Mouse (Mus musculus): ENCODE results near the gene Tmco4. TPM values are rescaled to one million over a fixed set of nuclear protein-coding genes. Genes with fewer than 3 reads are reported as not detected.
A peak's percentile ranks its signal among the peaks of the same experiment; 100 is the strongest.

Tmco4 gene
- polyA plus RNA-seq, 1 experiment = 15.1 TPM

DNA sequence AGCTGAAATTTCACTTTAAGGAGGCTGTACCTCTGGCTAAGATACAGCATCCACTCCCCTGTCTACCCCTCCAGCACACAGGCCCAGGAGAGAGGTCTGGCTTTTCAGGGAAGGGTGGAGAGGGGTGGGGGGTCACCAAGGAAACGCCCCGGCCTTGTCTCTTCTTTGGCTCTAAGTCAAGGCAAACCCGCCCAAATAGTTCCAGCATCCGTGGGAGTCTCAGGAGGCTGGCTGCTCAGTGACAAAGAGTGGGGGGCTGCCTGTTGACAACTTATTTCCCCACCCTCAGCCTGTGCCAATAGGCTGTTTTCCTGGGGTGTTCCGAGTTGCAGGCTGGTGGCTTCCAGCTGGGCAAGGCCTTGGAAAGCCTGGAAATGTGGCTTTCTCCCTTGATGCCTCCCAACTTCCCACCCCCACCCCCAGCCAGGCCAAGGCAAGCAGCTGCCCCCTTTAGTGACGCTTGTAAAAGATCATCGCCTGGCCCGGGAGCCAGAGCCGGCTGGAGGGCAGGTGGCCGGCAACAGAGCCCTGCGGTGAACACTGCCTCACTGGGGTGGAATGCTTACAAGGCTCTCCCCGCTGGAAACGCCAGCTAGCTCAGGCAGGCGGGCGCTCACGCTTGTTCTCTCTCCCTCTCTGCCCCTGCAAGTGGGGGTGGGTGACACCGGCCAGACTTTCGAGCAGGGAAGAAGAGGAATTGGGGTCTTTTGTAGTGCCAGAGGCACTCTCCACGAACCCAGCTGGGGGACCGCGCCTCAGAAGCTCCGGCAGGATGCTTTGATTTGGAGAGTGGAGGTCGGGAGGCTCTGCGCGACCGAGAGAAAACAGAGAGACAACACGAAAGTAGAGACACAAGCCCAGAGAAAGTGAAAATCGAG, 119.0 kb downstream of the Tmco4 start:
- Histone ChIP-seq H3K4me1 (ENCODE audit: control insufficient read depth, insufficient read depth, low read length) (peaks cover 14% of the 10 kb centered on the region), H3K4me3 (replicated peaks; ENCODE audit: extremely low read depth, low read depth, low read length) (peak overlapping the region; percentile 49)
- TF ChIP-seq CTCF (IDR thresholded peaks at IDR 0.05; ENCODE audit: insufficient read depth, low read length) (no peak), POLR2A (IDR thresholded peaks at IDR 0.05; ENCODE audit: borderline replicate concordance, extremely low read depth, low read depth, low read length) (0 out of 2 replicates have a peak, but pooled peaks have one; percentile 40)
- WGBS = 9% methylated on average over 28 of the region's 28 CpGs
- peak; percentile 47 for DNase-seq

DNA sequence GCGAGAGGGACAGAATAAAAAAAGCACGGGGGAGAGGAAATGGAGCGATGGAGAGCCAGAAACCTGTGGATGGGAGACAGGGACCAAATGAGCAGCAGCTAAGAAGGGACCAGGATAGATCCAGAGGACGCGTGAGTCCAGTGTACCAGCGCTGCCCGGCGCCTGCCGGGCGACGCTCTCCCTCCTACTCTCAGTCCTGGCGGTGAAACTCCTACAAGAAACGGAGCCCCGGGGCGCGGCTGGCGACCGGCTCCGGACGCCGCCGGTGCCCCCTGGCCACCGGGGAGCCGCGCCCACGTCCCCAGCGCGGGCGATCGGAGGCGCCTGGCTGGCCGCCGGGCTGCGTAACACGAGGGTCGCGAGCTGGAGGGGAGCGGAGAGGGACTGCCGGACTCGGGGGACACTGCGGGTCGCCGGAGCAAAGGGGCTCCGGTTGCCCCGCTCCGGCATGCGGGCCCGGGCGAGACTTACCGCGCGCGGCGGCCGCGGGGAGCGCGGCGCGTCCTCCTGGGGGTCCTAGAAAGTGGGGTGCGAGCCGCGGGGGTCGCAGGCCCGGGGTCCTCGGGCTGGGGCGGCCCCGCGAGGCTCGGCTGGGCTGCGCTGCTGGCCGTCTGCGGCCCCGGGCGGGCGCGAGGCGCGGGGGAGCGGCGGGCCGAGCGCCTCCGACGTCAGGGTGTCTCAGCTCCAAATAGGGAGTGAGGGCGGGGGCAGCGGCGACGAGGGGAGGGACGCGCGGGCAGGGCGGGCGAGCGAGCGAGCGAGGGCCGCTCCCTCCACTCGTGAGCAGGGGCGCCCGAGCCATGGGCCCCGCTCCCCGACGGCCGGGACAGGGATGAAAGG, 119.9 kb downstream of the Tmco4 start, which contains the start of gene Nbl1:
Gene Nbl1 (minus strand): TSS at position 638 of the 840 bp plus-strand sequence.
- no peak for TF ChIP-seq CTCF (IDR thresholded peaks at IDR 0.05; ENCODE audit: insufficient read depth, low read length)
- TF ChIP-seq POLR2A (IDR thresholded peaks at IDR 0.05; ENCODE audit: borderline replicate concordance, extremely low read depth, low read depth, low read length) = no peak; the same call in 1 of the 2 replicates
- WGBS = 1% methylated on average over 102 of the region's 105 CpGs
- H3K4me3 ChIP-seq (replicated peaks; ENCODE audit: extremely low read depth, low read depth, low read length) = peak within 1 kb of the TSS; percentile 49
- peaks cover 14% of the 10 kb centered on the region for H3K4me1 ChIP-seq (ENCODE audit: control insufficient read depth, insufficient read depth, low read length)
- peak; percentile 64 for DNase-seq

DNA sequence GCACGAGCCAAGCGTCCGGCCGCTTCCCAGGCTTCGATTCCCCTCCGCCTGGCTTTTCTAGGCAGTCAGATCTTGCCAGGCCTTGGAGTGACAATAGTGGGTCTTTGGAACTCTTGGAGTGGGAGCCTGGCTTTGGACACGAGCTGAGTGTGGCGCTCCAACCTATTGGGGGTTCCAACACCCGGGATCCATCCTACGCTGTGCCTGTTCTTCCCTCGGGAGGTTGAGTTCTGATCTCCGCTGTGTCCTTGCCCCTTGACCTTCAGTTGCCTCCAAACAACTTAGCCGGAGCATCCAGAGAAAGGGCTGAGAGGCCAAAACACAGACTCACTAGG, 120.5 kb downstream of the Tmco4 start:
- Histone ChIP-seq H3K4me1 (ENCODE audit: control insufficient read depth, insufficient read depth, low read length) (peaks cover 14% of the 10 kb centered on the region), H3K4me3 (replicated peaks; ENCODE audit: extremely low read depth, low read depth, low read length) (peak overlapping the region; percentile 49)
- no peak for DNase-seq
- 29% methylated on average over 13 of the region's 13 CpGs for WGBS
- TF ChIP-seq CTCF (IDR thresholded peaks at IDR 0.05; ENCODE audit: insufficient read depth, low read length) (no peak), POLR2A (IDR thresholded peaks at IDR 0.05; ENCODE audit: borderline replicate concordance, extremely low read depth, low read depth, low read length) (no peak)

DNA sequence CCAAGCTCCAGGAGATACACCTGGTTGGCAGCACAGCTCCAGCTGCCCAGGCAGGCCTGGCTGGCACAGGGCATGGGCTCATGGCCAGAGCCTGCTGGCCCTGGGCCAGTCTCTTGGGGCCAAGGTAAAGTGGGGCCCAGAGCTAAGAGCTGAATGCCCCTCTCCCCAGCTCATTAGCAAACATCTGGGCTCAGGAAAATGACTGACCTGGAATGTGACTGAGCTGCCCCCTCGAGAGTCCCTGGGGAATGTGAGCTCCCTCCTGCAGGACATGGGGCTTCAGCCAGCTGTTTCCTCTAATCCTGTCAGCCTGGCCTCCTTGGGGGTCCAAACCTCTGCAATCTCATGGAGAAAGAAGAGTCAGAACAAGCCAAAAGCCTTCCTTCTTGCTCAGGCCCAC, 122.7 kb downstream of the Tmco4 start:
- DNase-seq = peak; percentile 58
- WGBS = 60% methylated on average over 1 of the region's 1 CpGs
- TF ChIP-seq POLR2A (IDR thresholded peaks at IDR 0.05; ENCODE audit: borderline replicate concordance, extremely low read depth, low read depth, low read length) = no peak
- TF ChIP-seq CTCF (IDR thresholded peaks at IDR 0.05; ENCODE audit: insufficient read depth, low read length) = no peak
- Histone ChIP-seq H3K4me3 (replicated peaks; ENCODE audit: extremely low read depth, low read depth, low read length) (no peak overlapping the region), H3K4me1 (ENCODE audit: control insufficient read depth, insufficient read depth, low read length) (peaks cover 14% of the 10 kb centered on the region)

DNA sequence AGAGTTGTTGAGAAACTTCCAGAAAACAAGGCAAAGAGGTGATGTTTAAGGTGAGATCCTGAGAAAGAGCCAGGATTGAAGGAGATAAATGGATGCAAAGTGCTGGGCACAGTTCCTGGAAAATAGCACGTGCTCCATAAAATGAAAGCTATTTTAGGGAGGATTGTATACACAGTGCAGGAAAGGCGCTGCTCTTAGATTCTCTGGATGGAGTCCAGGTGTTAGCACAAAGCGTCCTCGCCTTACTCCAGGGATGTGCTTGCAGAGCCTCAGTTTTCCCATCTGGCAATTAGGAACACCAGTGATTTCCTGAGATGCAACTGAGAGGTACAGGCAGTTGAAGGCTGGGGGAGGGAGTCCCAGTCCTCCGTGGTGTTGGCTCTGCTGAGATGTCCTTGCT, 123.5 kb downstream of the Tmco4 start:
- WGBS = 16% methylated on average over 5 of the region's 5 CpGs
- Histone ChIP-seq H3K4me1 (ENCODE audit: control insufficient read depth, insufficient read depth, low read length) (peaks cover 12% of the 10 kb centered on the region), H3K4me3 (replicated peaks; ENCODE audit: extremely low read depth, low read depth, low read length) (no peak overlapping the region)
- TF ChIP-seq POLR2A (IDR thresholded peaks at IDR 0.05; ENCODE audit: borderline replicate concordance, extremely low read depth, low read depth, low read length) (no peak), CTCF (IDR thresholded peaks at IDR 0.05; ENCODE audit: insufficient read depth, low read length) (no peak)
- DNase-seq = no peak

DNA sequence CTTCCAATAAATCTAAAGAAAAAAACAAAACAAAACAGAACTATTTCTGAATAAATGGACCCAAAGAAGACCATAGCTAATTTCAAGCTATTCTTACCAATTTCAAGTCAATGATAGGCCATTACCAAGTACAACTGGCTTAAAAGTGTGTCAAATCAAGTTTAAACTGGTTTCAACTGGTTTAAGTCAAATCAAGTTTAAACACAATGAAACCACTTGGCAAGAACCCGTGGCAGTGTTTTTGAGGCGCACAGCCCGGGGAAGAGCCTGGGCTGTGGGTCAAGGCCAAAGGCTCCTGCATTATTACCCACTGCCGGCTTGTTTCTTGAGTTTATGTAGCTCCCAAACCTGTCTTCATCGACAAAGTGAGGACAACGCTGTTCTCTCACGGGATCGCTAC, 127.6 kb downstream of the Tmco4 start:
- Histone ChIP-seq H3K4me1 (ENCODE audit: control insufficient read depth, insufficient read depth, low read length) (peaks cover 12% of the 10 kb centered on the region), H3K4me3 (replicated peaks; ENCODE audit: extremely low read depth, low read depth, low read length) (no peak overlapping the region)
- TF ChIP-seq CTCF (IDR thresholded peaks at IDR 0.05; ENCODE audit: insufficient read depth, low read length) (no peak), POLR2A (IDR thresholded peaks at IDR 0.05; ENCODE audit: borderline replicate concordance, extremely low read depth, low read depth, low read length) (no peak)
- no peak for DNase-seq
- 87% methylated on average over 8 of the region's 8 CpGs for WGBS

DNA sequence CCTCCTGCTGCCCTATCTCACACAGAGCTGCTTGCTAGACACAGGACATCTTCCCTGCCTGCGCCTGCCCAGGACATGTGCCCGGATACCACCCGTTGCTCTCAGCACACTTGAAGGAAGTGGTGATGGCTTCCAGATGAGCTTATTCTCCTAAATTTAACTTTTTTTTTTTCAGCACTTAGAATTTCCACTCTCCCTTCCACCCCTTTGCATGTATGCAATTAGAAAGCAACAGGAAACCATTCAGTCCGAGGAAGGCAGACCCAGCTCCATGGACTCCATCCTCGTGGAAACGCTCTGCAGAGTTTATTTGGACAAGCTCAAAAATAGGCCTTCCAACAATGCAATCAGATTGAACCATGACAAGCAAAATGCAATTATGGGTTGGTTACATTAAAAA, 128.9 kb downstream of the Tmco4 start:
- no peak for DNase-seq
- Histone ChIP-seq H3K4me1 (ENCODE audit: control insufficient read depth, insufficient read depth, low read length) (peaks cover under 1% of the 10 kb centered on the region), H3K4me3 (replicated peaks; ENCODE audit: extremely low read depth, low read depth, low read length) (no peak overlapping the region)
- 55% methylated on average over 6 of the region's 6 CpGs for WGBS
- TF ChIP-seq CTCF (IDR thresholded peaks at IDR 0.05; ENCODE audit: insufficient read depth, low read length) (no peak), POLR2A (IDR thresholded peaks at IDR 0.05; ENCODE audit: borderline replicate concordance, extremely low read depth, low read depth, low read length) (no peak)

DNA sequence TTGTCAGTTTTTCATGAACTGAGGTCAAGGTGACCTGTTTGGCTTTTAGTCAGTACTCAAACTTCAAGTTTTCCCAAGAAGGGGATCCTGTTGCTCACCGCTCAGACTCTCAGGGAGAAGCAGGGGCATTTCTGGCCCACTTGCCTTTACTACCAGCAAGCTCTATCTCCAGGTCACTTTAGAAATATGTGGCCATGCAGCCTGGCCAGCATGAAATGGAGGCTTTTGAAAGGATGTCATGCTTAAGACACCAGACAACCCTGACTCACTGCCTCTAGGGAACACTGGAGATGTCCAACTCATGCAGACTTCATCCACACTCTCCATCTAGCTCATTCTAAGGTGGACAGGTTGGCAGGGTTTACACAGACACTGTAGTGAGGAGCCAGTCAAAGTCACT, 132.8 kb downstream of the Tmco4 start:
- WGBS = 94% methylated on average over 1 of the region's 1 CpGs
- no peak for TF ChIP-seq CTCF (IDR thresholded peaks at IDR 0.05; ENCODE audit: insufficient read depth, low read length)
- TF ChIP-seq POLR2A (IDR thresholded peaks at IDR 0.05; ENCODE audit: borderline replicate concordance, extremely low read depth, low read depth, low read length) = no peak
- DNase-seq = no peak
- peaks cover 6% of the 10 kb centered on the region for H3K4me1 ChIP-seq (ENCODE audit: control insufficient read depth, insufficient read depth, low read length)
- H3K4me3 ChIP-seq (replicated peaks; ENCODE audit: extremely low read depth, low read depth, low read length) = no peak overlapping the region

Other genes starting within 250 kb of the Tmco4 start
- 0.69 and 0.93 TPM in 2 replicates for gene Pla2g2c, start 248.1 kb upstream of the Tmco4 start, polyA plus RNA-seq (2012; rRNA removed)
- 25.2 and 28.6 TPM in 2 replicates for gene Ubxn10, start 235.7 kb upstream of the Tmco4 start, polyA plus RNA-seq (2012; rRNA removed)
- 0.14 and 5.2 TPM in 2 replicates for gene Pla2g2f, start 215.3 kb upstream of the Tmco4 start, polyA plus RNA-seq (2012; rRNA removed)
- gene Pla2g2d, start 197.2 kb upstream of the Tmco4 start, polyA plus RNA-seq (2012; rRNA removed) = 2.5 and 2.6 TPM in 2 replicates
- gene Pla2g5, start 109.4 kb upstream of the Tmco4 start, polyA plus RNA-seq (2012; rRNA removed) = 0.57 and 1.3 TPM in 2 replicates
- gene Gm13030, start 98.9 kb upstream of the Tmco4 start, polyA plus RNA-seq (2012; rRNA removed) = not detected in 2 replicates
- gene Pla2g2e, start 94.9 kb upstream of the Tmco4 start, polyA plus RNA-seq (2012; rRNA removed) = 1.2 and 2.2 TPM in 2 replicates
- gene Otud3, start 58.9 kb upstream of the Tmco4 start, polyA plus RNA-seq (2012; rRNA removed) = 8.4 and 9.1 TPM in 2 replicates
- gene Rnf186, start 5.8 kb upstream of the Tmco4 start, polyA plus RNA-seq (2012; rRNA removed) = 74.5 and 93.5 TPM in 2 replicates
- gene Htr6, start 102.7 kb downstream of the Tmco4 start, polyA plus RNA-seq (2012; rRNA removed) = 0.19 and 0.22 TPM in 2 replicates
- gene Nbl1, start 120.1 kb downstream of the Tmco4 start, polyA plus RNA-seq (2012; rRNA removed) = 330 and 497 TPM in 2 replicates
- gene Minos1, start 158.2 kb downstream of the Tmco4 start, polyA plus RNA-seq (2012; rRNA removed) = 29.7 and 37.7 TPM in 2 replicates
- gene Capzb, start 220.0 kb downstream of the Tmco4 start, polyA plus RNA-seq (2012; rRNA removed) = 152 and 172 TPM in 2 replicates